Mouse (Mus musculus) brain, embryonic 14.5 days (tissue): ENCODE measurements around the gene Il31ra.

Experiments
- CTCF ChIP-seq: fragments of 200-500 bp; IDR thresholded peaks from 2 replicates; pipeline ENCODE4 v1.5.1; 2012; ENCODE audit warnings: inconsistent platforms, mild to moderate bottlenecking, moderate library complexity, borderline replicate concordance; ENCODE audit not compliant: insufficient read depth, insufficient read length; ENCODE audit errors: extremely low read depth
- POLR2A ChIP-seq: fragments of 200-500 bp; IDR thresholded peaks from 2 replicates; pipeline ENCODE4 v1.6.1; 2012; ENCODE audit warnings: mild to moderate bottlenecking, inconsistent platforms, borderline replicate concordance; ENCODE audit not compliant: poor library complexity, insufficient read depth, insufficient read length, severe bottlenecking; ENCODE audit errors: extremely low read depth

GRCm38 (mm10) chr13:112541223-112541975 lies 52.8 kb downstream of the Il31ra start:
- TF ChIP-seq CTCF (no peak), POLR2A (no peak)
